In the genomic region with DNA sequence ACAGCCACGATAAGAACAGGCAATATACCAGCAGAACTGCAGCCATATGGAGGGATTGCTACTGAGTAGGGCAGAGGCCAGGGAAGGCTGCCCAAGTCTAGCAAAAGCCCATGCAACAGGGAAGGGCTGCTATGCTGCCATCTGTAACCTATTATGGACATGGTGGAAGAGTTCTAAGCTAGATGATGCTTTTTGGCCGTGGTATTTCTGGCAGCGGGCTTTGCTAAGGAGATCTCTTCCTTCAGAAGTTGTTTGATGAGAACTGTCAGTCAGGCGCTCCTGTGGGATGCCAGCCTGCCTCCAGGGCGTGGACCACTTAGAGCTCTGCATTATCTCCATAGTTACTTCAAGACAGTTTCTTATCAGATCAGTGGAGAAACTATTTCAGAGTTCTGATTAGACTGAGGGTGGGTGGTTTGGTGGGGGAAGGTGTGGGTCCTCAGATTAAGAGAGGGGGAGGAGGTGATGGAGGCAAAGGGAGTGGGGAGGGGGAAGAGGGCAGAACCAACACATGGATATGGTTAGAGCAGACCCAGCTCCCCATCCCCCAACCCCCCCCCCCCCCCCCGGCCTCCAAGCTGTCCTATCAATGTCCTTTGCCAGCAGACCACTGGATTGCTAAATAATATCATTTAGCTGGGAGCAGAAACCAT, we compare ENCODE assay signal across 10 mouse cellular contexts. TPM values are rescaled to one million over a fixed set of nuclear protein-coding genes. Genes with fewer than 3 reads are reported as not detected.
DNase-seq lines count a peak whose midpoint lies in the region; ATAC-seq lines count a peak whose summit lies in the region.
"Had no signal": no experiment of that assay in that cellular context is flagged by ENCODE, and none has a peak within 500 bp of the region (broad histone marks: within the 10 kb centered on the region; RNA-seq: fewer than 3 reads in every experiment).

No protein-coding gene starts in this region.

- no peaks in the 10 kb centered on the region for H3K27me3 ChIP-seq in embryonic facial prominence, embryonic 10.5 days (replicated peaks; ENCODE audit: low read depth, poor library complexity, severe bottlenecking)
- H3K27me3 ChIP-seq in hindbrain, embryonic 15.5 days: no peaks in the 10 kb centered on the region

- peaks cover 63% of the 10 kb centered on the region for H3K4me1 ChIP-seq in embryonic facial prominence, embryonic 10.5 days
- peaks cover 54% of the 10 kb centered on the region for H3K4me1 ChIP-seq in hindbrain, embryonic 15.5 days (replicated peaks)

- WGBS in embryonic facial prominence, embryonic 10.5 days: 23% methylated on average over 6 of the region's 6 CpGs
- WGBS in hindbrain, embryonic 15.5 days: 47% methylated on average over 6 of the region's 6 CpGs

- 0 out of 2 replicates have a peak, but pooled peaks have one; percentile 29 for ATAC-seq in hindbrain, embryonic 15.5 days (ENCODE audit: low FRiP score, low read depth)
- ATAC-seq: inflammation-experienced regulatory T-cells, adult 6 months had no signal

- H3K27ac ChIP-seq in embryonic facial prominence, embryonic 10.5 days (replicated peaks): peak overlapping the region; percentile 80
- no peak overlapping the region for H3K27ac ChIP-seq in hindbrain, embryonic 15.5 days (replicated peaks)
- H3K27ac ChIP-seq: liver, embryonic 14.5 days had no signal

- peak; percentile 27 for DNase-seq in retina, postnatal 1 day
- DNase-seq in retina, embryonic 14.5 days (ENCODE audit: low spot score): no peak
- peak; percentile 72 for DNase-seq in embryonic facial prominence, embryonic 10.5 days (ENCODE audit: low spot score)
- no peak for DNase-seq in c-Kit-positive CD71-positive TER-119-positive erythroid progenitor cells, embryonic 14.5 days (ENCODE audit: low spot score)
- no peak for DNase-seq in thymus, adult 18-20 months
- no peak for DNase-seq in lung, postnatal 4 days
- DNase-seq in lung, postnatal 36 days: no peak

- H3K4me3 ChIP-seq in embryonic facial prominence, embryonic 10.5 days: peak overlapping the region; percentile 29; the same call in 1 of the 2 replicates
- H3K4me3 ChIP-seq in hindbrain, embryonic 15.5 days: no peak overlapping the region

- H3K9ac ChIP-seq in hindbrain, embryonic 15.5 days: no peak overlapping the region
- H3K9ac ChIP-seq: liver, embryonic 14.5 days had no signal

- no peak overlapping the region for H3K4me2 ChIP-seq in hindbrain, embryonic 15.5 days

- H3K9me3 ChIP-seq in embryonic facial prominence, embryonic 10.5 days: no peaks in the 10 kb centered on the region
- H3K9me3 ChIP-seq in hindbrain, embryonic 15.5 days: no peaks in the 10 kb centered on the region

- peaks cover 32% of the 10 kb centered on the region for H3K36me3 ChIP-seq in embryonic facial prominence, embryonic 10.5 days (replicated peaks)
- peaks cover 14% of the 10 kb centered on the region for H3K36me3 ChIP-seq in hindbrain, embryonic 15.5 days

RNA-seq across cellular contexts. Expression of a gene that starts 8.8 kb away (rescaled TPM):
- polyA plus RNA-seq in embryonic facial prominence, embryonic 10.5 days (2016; fragmentation: Nextera tagmentation; extraction: Ambion mirVana): 53.9 and 60.7 TPM in 2 replicates
- 29.3 and 32.4 TPM in 2 replicates for polyA plus RNA-seq in hindbrain, embryonic 15.5 days (2015; fragmentation: Nextera tagmentation; extraction: Ambion mirVana)
- polyA plus RNA-seq: inflammation-experienced regulatory T-cells, adult 6 months had no signal

RNA-seq across cellular contexts. Expression of a gene that starts 36.5 kb away (rescaled TPM):
- 110 and 112 TPM in 2 replicates for polyA plus RNA-seq in embryonic facial prominence, embryonic 10.5 days (2016; fragmentation: Nextera tagmentation; extraction: Ambion mirVana)
- 272 and 273 TPM in 2 replicates for polyA plus RNA-seq in hindbrain, embryonic 15.5 days (2015; fragmentation: Nextera tagmentation; extraction: Ambion mirVana)
- polyA plus RNA-seq: inflammation-experienced regulatory T-cells, adult 6 months had no signal

Comparison
In these comparisons a context has a peak if more than half of its experiments do, and no peak if none do; other contexts are left out.
1. DNase-seq: peak in retina, postnatal 1 day (single experiment) and embryonic facial prominence, embryonic 10.5 days (single experiment); none in retina, embryonic 14.5 days (single experiment), c-Kit-positive CD71-positive TER-119-positive erythroid progenitor cells, embryonic 14.5 days (single experiment), thymus, adult 18-20 months (0 of 2), lung, postnatal 4 days (0 of 2) and lung, postnatal 36 days (single experiment).